Mouse (Mus musculus) C2C12 (cell line): Measurements from ENCODE around the gene Ssu2. TPM values are rescaled to one million over a fixed set of nuclear protein-coding genes. Genes with fewer than 3 reads are reported as not detected.

Source experiments
- H3K27me3 ChIP-seq: one replicate; pipeline ENCODE4 v1.6.1; 2011; ENCODE audit not compliant: control insufficient read depth, insufficient read depth, insufficient read length
- H3K36me3 ChIP-seq: one replicate; pipeline ENCODE4 v1.6.1; 2011; ENCODE audit not compliant: control insufficient read depth, insufficient read depth
- H3K4me3 ChIP-seq: one replicate; pipeline ENCODE4 v1.5.1; 2011; ENCODE audit warnings: mild to moderate bottlenecking, control low read depth; ENCODE audit not compliant: poor library complexity, insufficient read depth, severe bottlenecking
- H3K79me2 ChIP-seq: one replicate; pipeline ENCODE4 v1.6.1; 2011; ENCODE audit not compliant: control insufficient read depth, insufficient read depth
- H3K79me3 ChIP-seq: one replicate; pipeline ENCODE4 v1.6.1; 2011; ENCODE audit warnings: low read depth, control low read depth
- H3ac ChIP-seq: one replicate; pipeline ENCODE3; 2011; ENCODE audit warnings: low read depth; ENCODE audit not compliant: control insufficient read depth, insufficient read length
- CEBPB ChIP-seq: IDR thresholded peaks from one replicate; pipeline ENCODE4 v1.6.1; 2011; ENCODE audit warnings: low read depth, mild to moderate bottlenecking, control low read depth, moderate library complexity
- CTCF ChIP-seq: IDR thresholded peaks from one replicate; pipeline ENCODE4 v1.5.1; 2011; ENCODE audit not compliant: control insufficient read depth, insufficient read depth, insufficient read length
- FOSL1 ChIP-seq: IDR thresholded peaks from one replicate; pipeline ENCODE4 v1.8.0; 2011; ENCODE audit warnings: mild to moderate bottlenecking, low read length; ENCODE audit not compliant: poor library complexity, insufficient read depth, severe bottlenecking
- MAX ChIP-seq: IDR thresholded peaks from one replicate; pipeline ENCODE4 v1.6.1; 2011; ENCODE audit warnings: mild to moderate bottlenecking, control low read depth
- MYOD1 ChIP-seq: IDR thresholded peaks from one replicate; pipeline ENCODE4 v1.6.1; 2011; ENCODE audit warnings: low read depth; ENCODE audit not compliant: control insufficient read depth, insufficient read length
- MYOG ChIP-seq: IDR thresholded peaks from one replicate; pipeline ENCODE4 v1.6.1; 2011; ENCODE audit not compliant: control insufficient read depth, insufficient read length; ENCODE audit errors: extremely low read depth
- USF1 ChIP-seq: IDR thresholded peaks from one replicate; pipeline ENCODE4 v1.6.1; 2011; ENCODE audit warnings: low read depth, mild to moderate bottlenecking, control low read depth, moderate library complexity
- polyA plus RNA-seq: library from polyadenylated mRNA; unstranded; fragments of >200 nt; fragmentation: generic; extraction: Trizol; gene quantifications from one replicate; pipeline ENCODE4 v1.2.1, GENCODE M21; 2012; ENCODE audit warnings: missing spikeins

Gene Ssu2
- polyA plus RNA-seq, 1 experiment = not detected

- no peaks in the 10 kb centered on the region for H3K27me3 ChIP-seq
- H3ac ChIP-seq = no peak overlapping the region
- H3K4me3 ChIP-seq = no peak overlapping the region
- no peaks in the 10 kb centered on the region for H3K79me2 ChIP-seq
- H3K36me3 ChIP-seq = no peaks in the 10 kb centered on the region
- no peaks in the 10 kb centered on the region for H3K79me3 ChIP-seq
- TF ChIP-seq MYOD1 (no peak), FOSL1 (no peak), USF1 (no peak), CTCF (no peak), CEBPB (no peak), MAX (no peak), MYOG (no peak)
These were observed 62.6 kb downstream of the Ssu2 start for GRCm38 (mm10) chr6:112325213-112325612.

GRCm38 (mm10) chr6:112322916-112323315 lies 64.9 kb downstream of the Ssu2 start:
- TF ChIP-seq FOSL1 (no peak), CTCF (no peak), MYOD1 (no peak), CEBPB (no peak), MAX (no peak), MYOG (no peak), USF1 (no peak)
- no peak overlapping the region for H3ac ChIP-seq
- H3K4me3 ChIP-seq = no peak overlapping the region
- no peaks in the 10 kb centered on the region for H3K79me2 ChIP-seq
- no peaks in the 10 kb centered on the region for H3K36me3 ChIP-seq
- H3K79me3 ChIP-seq = no peaks in the 10 kb centered on the region
- no peaks in the 10 kb centered on the region for H3K27me3 ChIP-seq

GRCm38 (mm10) chr6:112320679-112321078 lies 67.1 kb downstream of the Ssu2 start:
- no peak overlapping the region for H3K4me3 ChIP-seq
- no peaks in the 10 kb centered on the region for H3K79me3 ChIP-seq
- no peaks in the 10 kb centered on the region for H3K79me2 ChIP-seq
- TF ChIP-seq FOSL1 (no peak), USF1 (no peak), MYOG (no peak), CTCF (no peak), CEBPB (no peak), MYOD1 (no peak), MAX (no peak)
- no peak overlapping the region for H3ac ChIP-seq
- no peaks in the 10 kb centered on the region for H3K27me3 ChIP-seq
- no peaks in the 10 kb centered on the region for H3K36me3 ChIP-seq

- Histone ChIP-seq H3K4me3 (no peak overlapping the region), H3K36me3 (no peaks in the 10 kb centered on the region), H3ac (no peak overlapping the region), H3K79me3 (no peaks in the 10 kb centered on the region), H3K79me2 (no peaks in the 10 kb centered on the region), H3K27me3 (no peaks in the 10 kb centered on the region)
- TF ChIP-seq FOSL1 (no peak), MAX (no peak), USF1 (no peak), MYOG (no peak), CEBPB (no peak), MYOD1 (no peak), CTCF (no peak)
These were observed 68.4 kb downstream of the Ssu2 start for GRCm38 (mm10) chr6:112319449-112319848.

- no peaks in the 10 kb centered on the region for H3K79me3 ChIP-seq
- H3K79me2 ChIP-seq = no peaks in the 10 kb centered on the region
- no peak overlapping the region for H3K4me3 ChIP-seq
- no peaks in the 10 kb centered on the region for H3K27me3 ChIP-seq
- no peak overlapping the region for H3ac ChIP-seq
- TF ChIP-seq USF1 (no peak), CEBPB (no peak), MYOG (no peak), MAX (no peak), MYOD1 (no peak), FOSL1 (no peak), CTCF (no peak)
- no peaks in the 10 kb centered on the region for H3K36me3 ChIP-seq
These were observed 76.4 kb downstream of the Ssu2 start for GRCm38 (mm10) chr6:112311385-112311784.

GRCm38 (mm10) chr6:112309330-112309938 lies 78.4 kb downstream of the Ssu2 start:
- Histone ChIP-seq H3K79me3 (no peaks in the 10 kb centered on the region), H3ac (no peak overlapping the region), H3K36me3 (no peaks in the 10 kb centered on the region), H3K79me2 (no peaks in the 10 kb centered on the region), H3K4me3 (no peak overlapping the region), H3K27me3 (no peaks in the 10 kb centered on the region)
- no peak for TF ChIP-seq CEBPB
- no peak for TF ChIP-seq MYOG
- TF ChIP-seq MAX = no peak
- no peak for TF ChIP-seq MYOD1
- no peak for TF ChIP-seq FOSL1
- TF ChIP-seq CTCF = no peak
- TF ChIP-seq USF1 = no peak

Other genes with a start within 250 kb of the Ssu2 start
- 1.8 TPM for gene Lmcd1, start 114.3 kb downstream of the Ssu2 start, polyA plus RNA-seq
- gene Cav3, start 71.5 kb upstream of the Ssu2 start, polyA plus RNA-seq = 3.0 TPM
- 0.04 TPM for gene Oxtr, start 101.9 kb upstream of the Ssu2 start, polyA plus RNA-seq